Mouse (Mus musculus): ENCODE results near the gene Syde2. TPM values are rescaled to one million over a fixed set of nuclear protein-coding genes. Genes with fewer than 3 reads are reported as not detected.

Syde2 gene
- total RNA-seq, 2 experiments from 2014 or later: 9.2 to 10.1 TPM

DNA sequence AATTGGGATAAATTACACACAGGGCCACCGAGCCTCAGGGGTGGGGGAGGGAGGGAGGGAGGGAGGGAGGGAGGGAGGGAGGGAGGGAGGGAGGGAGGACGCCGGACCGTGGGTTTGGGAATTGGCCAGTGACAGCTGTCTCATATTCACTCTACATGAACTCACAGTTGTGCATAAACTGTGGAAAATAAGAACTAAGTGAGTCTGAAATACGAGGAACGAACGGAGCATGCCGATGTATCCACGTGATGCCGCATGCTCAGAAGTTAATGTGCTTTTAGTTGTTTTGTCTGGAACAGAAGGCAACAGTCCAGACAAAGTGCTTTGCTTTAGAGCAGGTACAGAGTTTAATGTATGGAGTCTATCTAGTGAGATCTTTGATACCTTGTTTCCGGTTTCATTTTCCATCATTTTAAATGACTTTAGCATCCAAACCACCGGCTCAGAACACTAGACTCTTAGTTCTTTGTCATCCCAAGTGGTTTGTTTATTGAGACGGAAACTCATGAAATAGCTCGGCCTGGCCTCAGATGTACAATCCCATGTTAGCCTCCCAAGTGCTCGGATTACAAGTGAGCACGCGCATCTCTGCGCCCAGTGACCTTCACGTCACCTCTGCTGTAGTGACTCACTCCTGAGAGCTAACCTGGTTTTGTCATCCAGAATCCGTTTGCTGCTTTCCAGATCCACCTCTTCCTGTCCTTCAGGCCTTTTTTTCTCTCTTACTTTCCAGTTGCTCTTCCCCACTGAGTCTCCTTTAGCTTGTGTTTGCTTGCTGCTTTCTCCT, 22.4 kb downstream of the Syde2 start:
- no peak for DNase-seq (ENCODE audit: low spot score in 2 of 2)

DNA sequence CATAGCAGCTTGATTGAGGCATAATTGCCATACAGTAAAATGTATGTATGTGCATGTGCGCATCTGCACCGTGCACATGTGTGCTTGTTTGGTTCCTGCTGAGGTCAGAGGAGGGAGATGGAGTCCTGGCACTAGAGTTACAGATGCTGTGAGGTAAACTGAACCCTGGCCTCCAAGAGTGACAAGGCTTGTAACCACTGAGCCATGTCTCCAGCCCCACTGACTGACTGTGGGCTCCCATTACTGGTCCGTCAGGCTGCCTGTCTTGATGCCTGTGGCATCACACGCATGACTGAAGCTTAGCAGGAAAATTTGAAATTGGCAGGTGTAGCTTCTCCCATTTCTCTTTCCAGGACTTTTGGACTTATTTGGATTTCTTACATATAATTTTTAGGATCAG, 23.1 kb downstream of the Syde2 start:
- no peak for DNase-seq (ENCODE audit: low spot score in 2 of 2)

DNA sequence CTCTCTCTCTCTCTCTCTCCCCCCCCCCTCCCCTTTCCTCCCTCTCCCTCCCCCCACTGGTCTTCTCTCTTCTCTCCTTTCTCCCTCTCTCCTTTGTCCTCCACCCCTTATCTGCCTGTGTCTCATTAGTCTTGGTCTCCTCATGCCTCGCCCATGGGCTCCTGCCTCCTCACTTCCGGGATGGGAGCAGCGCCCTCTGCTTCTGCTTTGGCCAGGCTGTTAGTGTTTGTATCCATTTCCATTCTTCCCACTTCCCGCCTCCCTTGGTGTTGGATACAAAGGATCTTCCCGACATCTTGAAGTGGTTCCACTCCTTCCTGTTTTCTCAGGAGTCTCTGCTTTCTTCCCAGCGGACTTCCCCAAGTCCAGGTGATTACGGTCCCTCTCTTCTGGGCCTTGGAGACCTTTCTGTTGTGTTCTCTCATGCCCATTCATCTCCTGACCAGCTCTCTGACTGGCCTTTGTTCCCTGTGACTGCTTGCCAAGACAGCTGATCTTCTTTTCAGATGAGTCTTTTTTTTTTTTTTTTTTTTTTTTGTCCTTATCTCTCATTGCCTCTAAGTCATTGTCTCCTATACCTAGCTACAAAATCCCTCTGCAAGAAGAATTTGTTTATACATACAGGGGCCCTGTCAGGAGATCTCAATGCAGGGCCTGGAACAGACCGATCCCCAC, 24.0 kb downstream of the Syde2 start:
- DNase-seq (ENCODE audit: low spot score in 2 of 2): no peak

DNA sequence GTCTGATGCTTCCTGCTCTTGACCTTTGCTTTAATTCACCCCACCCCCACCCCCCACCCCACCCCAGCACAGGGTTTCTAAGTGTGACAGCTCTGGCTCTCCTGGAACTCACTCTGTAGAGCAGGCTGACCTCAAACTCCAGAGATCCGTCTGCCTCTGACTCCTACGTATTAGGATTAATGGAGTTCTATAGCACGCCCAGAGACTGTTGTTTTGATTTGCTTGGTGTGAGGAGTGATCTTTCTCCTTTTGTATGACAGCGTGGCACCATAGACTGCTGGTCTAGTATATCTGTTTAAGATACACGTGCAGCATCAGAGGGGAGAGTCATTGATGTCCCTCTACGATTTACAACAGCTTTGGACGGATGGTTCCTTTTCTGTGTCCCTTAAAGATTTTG, 25.8 kb downstream of the Syde2 start:
- DNase-seq (ENCODE audit: low spot score in 2 of 2): no peak

DNA sequence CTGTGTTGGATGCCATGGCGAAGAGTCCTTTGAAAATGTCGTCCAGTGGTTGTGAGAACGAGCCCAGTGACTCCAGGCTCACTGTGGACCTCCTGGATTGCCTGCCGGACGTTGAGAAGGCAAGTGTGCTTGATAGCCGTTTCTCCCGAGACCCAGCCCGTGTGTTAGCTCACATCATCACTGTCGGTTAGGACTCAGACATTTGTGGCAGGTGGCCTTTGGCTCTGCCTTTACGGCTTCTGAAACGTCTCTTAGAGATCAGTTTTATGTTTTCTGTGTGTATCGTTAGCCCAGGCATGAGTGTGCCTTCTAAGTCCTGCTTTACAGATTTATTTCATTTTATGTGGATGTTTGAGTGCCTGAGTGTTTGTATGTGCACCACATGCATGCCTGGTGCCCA, 26.7 kb downstream of the Syde2 start:
- DNase-seq (ENCODE audit: low spot score in 2 of 2): no peak

DNA sequence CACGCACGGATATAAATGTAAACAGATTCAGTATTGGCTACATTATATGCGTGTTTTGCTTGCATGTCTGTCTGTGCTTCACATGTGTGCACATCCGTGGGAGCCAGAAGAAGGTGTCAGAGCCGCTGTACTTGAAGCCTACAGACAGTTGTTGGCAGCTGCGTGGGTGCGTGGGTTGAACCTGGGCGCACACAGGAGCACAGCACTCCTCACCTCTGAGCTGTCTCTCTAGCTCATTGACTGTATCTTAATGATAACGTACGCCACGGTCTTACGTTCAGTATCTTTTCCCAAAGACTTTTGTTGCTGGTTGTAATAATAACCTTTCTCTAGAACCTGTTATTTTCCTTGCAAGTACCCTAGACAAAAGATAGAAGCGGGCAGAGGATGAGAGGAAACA, 29.3 kb downstream of the Syde2 start:
- no peak for DNase-seq (ENCODE audit: low spot score in 2 of 2)

DNA sequence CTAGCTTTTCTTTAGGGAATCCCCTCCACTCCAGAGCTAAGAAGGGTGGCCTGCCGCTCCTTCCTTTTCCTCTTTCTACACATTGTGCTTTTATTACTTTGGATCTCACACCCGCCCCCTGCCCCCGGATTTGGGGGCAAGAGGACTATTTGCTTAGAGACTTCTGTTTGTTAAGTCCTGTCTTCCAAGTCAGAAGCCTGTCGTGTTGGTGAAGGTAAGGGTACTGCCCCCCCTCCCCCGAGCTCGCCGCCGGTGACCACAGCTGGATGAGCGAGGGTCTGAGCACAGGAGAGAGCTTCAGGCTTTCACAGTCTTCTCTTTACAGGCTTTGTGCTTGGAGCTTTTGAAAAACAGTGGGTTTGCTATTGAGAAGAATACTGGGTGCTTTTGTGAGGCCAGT, 29.9 kb downstream of the Syde2 start:
- no peak for DNase-seq (ENCODE audit: low spot score in 2 of 2)

DNA sequence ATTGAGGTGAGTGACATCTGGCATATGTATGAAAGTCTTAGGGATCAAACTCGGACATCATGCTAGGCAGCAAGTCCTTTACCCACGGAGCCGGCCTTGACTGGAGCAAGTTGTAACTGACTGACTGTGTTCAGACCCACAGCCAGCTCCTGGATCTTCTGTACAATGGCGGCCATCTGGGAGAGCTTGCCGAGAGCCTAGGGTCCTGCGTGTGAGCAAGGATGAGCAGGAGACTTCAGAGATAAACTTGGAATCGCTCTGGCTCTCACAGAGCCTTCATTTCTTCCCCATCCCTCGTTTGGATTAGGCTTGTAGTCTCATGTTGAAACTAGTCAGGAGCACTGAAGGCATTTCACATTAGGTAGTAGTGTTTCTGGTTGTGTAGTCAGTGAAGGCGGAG, 34.6 kb downstream of the Syde2 start:
- DNase-seq (ENCODE audit: low spot score in 2 of 2): no peak

DNA sequence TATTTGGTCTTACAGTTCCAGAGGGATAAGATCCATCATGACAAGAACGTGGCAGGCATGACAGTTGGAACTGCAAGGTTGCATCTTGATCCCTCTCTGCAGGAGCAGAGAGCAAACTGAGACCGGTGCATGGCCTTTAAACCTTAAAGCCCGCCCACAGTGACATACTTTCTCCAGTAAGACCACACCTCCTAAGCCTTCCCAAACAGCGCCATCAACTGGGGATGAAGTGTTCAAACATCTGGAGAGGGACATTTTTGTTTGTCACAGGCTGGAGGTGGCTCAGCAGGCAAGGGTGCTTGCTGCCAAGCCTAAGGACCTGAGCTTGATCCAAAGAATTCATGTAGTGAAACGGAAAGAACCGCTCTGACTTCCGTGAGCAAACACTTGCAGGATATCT, 37.1 kb downstream of the Syde2 start:
- no peak for DNase-seq (ENCODE audit: low spot score in 2 of 2)

DNA sequence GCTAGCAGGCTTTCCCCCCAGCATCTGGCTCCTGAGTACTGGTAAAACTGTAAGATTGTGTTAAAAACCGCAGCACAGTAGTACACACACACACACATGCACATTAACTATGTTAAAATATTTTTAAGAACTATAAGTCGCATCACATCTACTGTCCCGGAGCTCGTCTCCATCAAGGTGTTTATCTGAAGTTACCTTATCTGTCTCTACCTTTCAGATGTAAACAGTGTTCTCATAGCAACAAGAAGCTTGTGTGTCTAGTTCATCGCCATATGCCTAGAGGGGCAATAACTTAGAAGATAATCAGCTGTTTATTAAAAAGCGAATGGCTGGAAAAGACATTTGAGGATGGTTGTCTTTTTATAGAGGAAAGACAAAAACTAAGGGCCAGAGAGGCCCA, 37.8 kb downstream of the Syde2 start:
- DNase-seq (ENCODE audit: low spot score in 2 of 2): no peak

DNA sequence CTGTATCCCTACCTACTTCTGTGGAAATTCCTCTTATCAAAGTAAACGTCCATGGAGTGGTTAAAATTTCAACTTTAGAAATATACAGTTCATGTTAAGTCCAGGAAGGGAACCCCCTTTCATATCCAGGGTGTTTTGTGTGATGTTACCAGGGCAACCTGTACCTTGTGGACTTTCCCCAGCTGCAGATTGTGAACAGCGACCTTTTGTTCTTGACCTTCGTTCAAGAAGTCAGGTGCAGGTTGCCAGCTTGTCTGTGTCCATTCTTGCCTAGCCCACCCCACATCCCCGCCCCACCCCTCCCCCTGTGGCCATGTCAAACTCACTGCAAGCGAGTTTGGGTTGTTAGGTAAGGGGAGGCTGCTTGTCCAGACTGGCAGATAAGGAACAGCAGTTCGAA, 39.4 kb downstream of the Syde2 start:
- DNase-seq (ENCODE audit: low spot score in 2 of 2): no peak

DNA sequence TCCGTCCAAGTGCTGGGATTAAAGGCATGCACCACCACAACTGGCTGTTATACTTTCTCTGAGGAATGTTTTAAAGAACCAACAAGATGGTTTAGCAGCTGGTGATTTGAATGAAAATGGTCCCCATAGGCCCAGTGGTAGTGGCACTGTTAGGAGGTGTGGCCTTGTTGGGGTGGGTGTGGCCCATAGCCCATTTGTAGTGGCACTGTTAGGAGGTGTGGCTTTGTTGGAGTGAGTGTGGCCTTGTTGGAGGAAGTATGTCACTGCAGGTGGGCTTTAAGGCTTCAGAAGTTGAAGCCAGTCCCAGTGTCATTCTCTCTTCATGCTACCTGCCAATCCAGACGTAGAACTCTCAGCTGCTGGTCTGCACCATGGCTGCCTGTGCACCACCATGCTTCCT, 40.7 kb downstream of the Syde2 start:
- DNase-seq (ENCODE audit: low spot score in 2 of 2): no peak

DNA sequence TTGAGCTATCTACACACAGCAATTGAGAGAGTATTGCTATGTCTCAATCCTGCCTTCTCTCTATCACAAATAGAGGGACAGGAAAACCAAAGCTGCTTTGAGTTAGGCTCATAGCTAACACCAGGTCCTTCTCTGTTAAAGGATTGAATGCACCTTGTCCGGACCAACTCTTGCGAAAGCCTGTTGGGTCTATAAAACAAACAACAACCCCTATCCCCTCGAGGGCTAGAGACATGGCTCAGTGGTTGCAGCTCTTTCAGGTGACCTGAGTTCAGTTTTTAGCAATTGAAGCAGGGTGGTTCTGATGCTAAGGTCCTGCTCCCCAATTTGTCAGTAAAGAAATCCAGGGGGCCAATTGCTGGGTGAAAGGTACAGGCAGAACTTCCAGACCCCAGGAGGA, 41.6 kb downstream of the Syde2 start:
- DNase-seq (ENCODE audit: low spot score in 2 of 2): no peak

DNA sequence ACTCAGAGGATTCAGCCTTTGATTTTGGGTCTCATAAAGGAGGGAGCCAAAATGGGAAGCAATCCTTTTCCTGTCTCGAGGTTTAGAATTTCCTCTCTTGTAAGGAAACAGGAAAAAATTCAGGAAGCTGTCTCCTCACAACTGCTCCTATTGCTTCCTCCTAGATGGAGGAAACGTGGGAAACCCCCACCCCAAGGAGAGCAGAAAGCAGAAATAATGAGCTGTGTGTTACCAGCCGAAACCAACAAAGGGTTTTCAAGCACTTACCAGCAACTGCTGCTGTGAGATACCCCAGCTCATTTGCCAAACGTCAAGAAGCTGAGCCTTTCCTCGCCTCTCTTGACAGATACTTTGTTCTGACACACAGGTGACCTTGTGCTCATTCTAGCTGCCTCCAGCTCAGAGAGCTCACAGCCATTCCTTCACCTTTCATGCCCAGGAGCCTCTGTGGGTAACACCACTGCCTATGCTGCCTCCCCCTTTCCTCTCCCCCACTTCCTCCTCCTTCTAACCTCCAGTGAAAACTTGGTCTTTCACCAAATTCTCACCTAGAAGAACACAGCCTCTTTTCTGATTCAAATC, 42.7 kb downstream of the Syde2 start:
- no peak for DNase-seq (ENCODE audit: low spot score in 2 of 2)

DNA sequence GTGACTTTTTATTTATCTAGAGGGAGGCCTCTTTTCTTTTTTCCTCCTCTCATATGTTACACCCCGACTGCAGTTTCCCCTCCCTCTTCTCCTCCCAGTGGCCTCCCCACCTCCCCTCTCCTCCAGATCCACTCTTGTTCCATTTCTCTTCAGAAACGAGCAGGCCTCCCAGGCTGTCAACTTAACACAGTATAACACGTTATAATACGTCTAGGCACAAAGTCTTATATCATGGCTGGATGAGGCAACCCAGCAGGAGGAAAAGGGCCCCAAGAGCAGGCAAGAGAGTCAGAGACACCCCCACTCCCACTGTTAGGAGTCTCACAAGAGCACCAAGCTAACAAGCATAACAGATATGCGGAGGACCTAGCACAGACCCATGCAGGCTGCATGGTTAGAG, 45.3 kb downstream of the Syde2 start:
- no peak for DNase-seq (ENCODE audit: low spot score in 2 of 2)

DNA sequence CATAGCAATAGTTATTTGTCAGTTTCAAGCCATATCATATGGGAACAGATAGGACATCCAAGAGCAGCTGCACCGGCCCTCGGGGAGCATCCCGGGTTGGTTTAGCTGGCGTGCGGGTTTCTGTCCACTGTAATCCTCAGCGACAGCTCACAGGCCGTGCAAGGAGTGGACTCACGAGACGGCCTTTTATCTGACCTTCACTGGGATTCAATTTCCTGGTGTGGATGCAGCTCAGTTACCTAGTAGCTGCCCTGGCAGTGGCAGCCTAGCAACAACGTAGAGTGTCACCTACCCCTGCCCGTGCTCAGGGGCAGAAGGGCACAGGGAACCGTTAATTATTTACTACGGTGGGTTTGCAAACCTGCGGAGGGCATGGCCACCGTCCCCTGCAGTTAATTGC, 50.2 kb downstream of the Syde2 start:
- DNase-seq (ENCODE audit: low spot score in 2 of 2): no peak

DNA sequence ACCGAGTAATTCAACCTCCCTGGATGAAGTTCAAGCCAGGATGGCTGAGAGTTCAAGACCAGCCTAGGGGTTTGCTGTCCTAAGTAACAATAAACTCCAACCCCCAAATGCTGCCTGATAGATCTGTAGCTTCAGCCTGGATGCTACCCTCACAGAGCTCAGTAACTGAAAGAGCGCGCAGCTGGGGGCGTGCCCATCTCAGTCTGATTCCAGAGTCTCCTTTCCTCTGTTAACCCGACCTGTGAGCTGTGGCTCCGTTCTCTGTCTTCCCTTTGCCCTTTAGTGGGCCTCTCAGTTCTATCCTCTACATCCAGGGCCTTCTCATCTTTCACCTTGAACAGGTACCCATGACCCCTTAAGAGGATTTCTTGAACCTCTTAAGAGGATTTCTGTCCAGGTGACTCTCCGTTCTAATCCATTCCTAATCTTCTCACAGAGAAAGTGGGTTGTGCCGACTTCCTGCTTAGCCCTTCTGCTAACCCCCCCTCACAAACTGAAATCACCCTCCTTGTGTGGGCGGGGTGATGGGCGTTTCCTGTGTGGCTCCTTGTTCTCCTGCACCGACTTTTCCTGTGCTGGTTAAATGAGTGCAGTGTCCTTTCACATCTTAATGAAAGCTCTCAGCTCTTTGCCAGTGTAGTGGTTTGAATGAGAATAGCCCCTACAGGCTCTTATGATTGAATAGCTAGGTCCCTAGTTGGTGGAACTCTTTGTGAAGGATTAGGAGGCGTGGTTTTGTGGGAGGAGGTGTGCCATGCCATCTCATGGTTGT, 51.6 kb downstream of the Syde2 start:
- DNase-seq (ENCODE audit: low spot score in 2 of 2): no peak

DNA sequence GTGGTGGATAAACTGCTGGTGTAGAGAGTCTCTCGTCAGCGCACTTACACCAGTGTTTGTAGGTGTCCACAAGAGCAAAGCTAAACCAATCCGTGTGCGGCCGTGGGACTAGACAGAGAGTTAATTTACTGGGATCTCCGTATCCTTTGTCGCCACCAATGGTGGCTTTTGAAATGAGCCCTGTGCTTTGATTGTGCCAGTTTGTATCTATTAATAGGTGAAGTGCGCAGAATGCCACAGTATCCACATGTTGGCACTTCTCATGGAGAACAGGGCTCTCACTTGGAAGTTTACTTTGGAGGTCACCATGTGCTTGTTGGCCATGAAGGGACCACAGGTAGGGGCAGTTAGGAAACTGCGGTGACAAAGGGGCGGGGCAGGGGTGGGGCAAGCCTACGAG, 53.7 kb downstream of the Syde2 start:
- DNase-seq (ENCODE audit: low spot score in 2 of 2): no peak

DNA sequence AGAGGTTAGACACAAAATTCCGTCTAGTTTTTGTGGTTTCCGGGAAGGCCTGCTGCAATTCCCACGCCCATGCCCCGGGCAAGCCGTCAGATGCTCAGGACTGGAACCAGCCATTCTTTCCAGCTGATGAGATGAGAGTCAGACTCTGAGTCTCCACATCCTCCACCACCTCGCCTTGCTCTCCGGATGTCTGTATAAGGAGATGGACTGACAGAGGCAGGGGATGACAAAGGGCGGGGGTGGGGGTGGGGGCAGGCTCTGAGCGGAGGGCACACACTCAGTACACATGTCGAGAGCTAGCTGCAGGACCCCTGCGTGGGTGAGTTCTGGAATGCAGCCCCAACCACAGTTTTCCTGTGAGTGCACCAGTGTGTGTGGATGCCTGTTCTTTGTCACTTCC, 57.3 kb downstream of the Syde2 start:
- no peak for DNase-seq (ENCODE audit: low spot score in 2 of 2)

DNA sequence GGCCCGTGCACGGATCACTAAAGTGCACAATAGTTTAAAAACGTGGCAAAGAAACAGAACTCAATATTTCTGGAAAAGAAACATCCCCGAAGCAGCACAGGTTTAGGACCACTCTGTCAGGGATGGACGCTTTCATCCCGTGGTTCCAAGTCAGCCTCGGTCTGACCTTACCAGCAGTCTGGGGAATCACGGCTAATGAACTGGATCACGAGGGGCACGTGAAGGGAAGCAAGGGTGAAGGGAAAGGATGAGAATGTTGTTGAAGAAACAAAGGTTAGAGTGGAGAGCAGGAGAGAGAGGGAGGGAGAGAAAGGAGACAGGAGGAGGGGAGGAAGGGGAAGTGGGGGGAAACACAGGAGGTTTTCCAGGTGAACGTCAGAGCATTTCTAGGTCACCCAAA, 58.4 kb downstream of the Syde2 start:
- DNase-seq (ENCODE audit: low spot score in 2 of 2): no peak

DNA sequence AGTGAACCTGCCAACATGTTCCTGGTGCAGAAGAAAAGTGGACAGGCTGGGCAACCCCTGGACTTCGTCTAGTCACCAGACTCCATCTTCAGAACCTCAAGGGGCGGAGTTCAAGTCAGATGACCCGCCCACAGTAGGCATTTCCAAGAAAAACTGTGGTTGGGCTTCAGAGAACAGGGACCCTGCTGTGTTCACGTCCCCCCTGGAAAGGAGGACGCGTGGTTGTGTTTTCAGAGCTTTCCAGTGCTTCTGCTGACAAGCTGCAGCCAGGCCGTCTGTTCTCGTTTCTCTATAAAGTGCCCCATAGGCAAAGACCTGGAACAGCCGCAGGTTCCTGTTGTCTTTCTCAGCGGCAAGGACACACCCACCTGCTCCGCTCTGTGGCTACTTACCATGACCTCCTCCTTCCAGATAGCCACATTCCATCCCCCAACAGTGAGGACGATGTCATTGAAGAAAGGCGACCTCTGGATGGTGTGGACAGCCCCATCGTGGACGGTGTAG, 60.1 kb downstream of the Syde2 start:
- no peak for DNase-seq (ENCODE audit: low spot score in 2 of 2)

DNA sequence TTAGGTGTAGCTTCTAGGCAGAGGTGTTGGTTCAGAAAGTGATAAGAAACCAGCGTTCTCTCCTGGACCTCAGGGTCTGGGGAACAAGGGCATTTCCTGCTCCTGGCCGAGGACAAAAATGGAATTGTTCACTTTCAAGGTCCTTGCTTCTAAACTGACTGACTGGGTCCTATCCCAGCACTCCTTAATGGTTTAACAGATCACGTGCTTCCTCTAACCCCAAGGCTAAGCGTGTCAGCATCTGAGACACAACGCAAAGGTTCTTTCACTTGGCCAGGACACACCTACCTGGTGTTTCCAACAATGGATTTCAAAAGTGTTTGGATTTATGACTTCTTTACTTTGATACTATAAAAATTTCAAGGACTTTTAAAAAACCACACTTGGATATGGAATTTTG, 62.3 kb downstream of the Syde2 start:
- no peak for DNase-seq (ENCODE audit: low spot score in 2 of 2)
